Mouse (Mus musculus) heart, embryonic 13.5 days (tissue): ENCODE measurements around the gene Scn8a. TPM values are rescaled to one million over a fixed set of nuclear protein-coding genes. Genes with fewer than 3 reads are reported as not detected.

Experiments used
- ATAC-seq: fragments of 200-750 bp; cut with Nextera tagmentation; 2 replicates; pipeline ENCODE4 v1.8.0; 2017; ENCODE audit warnings: moderate TSS enrichment; ENCODE audit not compliant: insufficient number of reproducible peaks, low FRiP score, low TSS enrichment; ENCODE audit errors: extremely low read depth
- H3K27ac ChIP-seq: fragments of 300-500 bp; sonication (generic); replicated peaks from 2 replicates; pipeline ENCODE4 v1.5.1; 2015; ENCODE audit warnings: moderate library complexity, mild to moderate bottlenecking, inconsistent platforms
- H3K27me3 ChIP-seq: fragments of 300-500 bp; sonication (generic); replicated peaks from 2 replicates; pipeline ENCODE4 v1.6.1; 2015; ENCODE audit warnings: mild to moderate bottlenecking, inconsistent platforms
- H3K36me3 ChIP-seq: fragments of 300-500 bp; sonication (generic); 2 replicates; pipeline ENCODE4 v1.6.1; 2015; ENCODE audit warnings: mild to moderate bottlenecking, inconsistent platforms
- H3K4me1 ChIP-seq: fragments of 300-500 bp; sonication (generic); 2 replicates; pipeline ENCODE4 v1.6.1; 2015; ENCODE audit warnings: inconsistent platforms
- H3K4me2 ChIP-seq: fragments of 300-500 bp; sonication (generic); 2 replicates; pipeline ENCODE4 v1.6.1; 2015; ENCODE audit warnings: inconsistent platforms, mild to moderate bottlenecking, moderate library complexity
- H3K4me3 ChIP-seq: fragments of 300-500 bp; sonication (generic); 2 replicates; pipeline ENCODE4 v1.5.1; 2015; ENCODE audit warnings: moderate library complexity, mild to moderate bottlenecking, inconsistent platforms
- H3K9ac ChIP-seq: fragments of 300-500 bp; sonication (generic); 2 replicates; pipeline ENCODE4 v1.6.1; 2015; ENCODE audit warnings: inconsistent platforms, mild to moderate bottlenecking, moderate library complexity
- H3K9me3 ChIP-seq: fragments of 300-500 bp; sonication (generic); 2 replicates; pipeline ENCODE4 v1.6.1; 2016; ENCODE audit warnings: inconsistent platforms
- WGBS: fragments of 180-500 bp; shearing (Covaris S2); methylation state at CpG from one replicate; pipeline ENCODE4 v1.1.7; 2015; ENCODE audit warnings: mixed read lengths; 5-methylcytosine and 5-hydroxymethylcytosine counted together
- polyA plus RNA-seq: library from polyadenylated mRNA; unstranded; fragments of >200 nt; fragmentation: Nextera tagmentation; extraction: Ambion mirVana; gene quantifications from 2 replicates; pipeline ENCODE4 v1.2.1, GENCODE M21; 2015

The Scn8a gene
- polyA plus RNA-seq, 1 experiment from 2014 or later, result 0.88 TPM

GRCm38 (mm10) chr15:101094979-101095378, 225.3 kb downstream of the Scn8a start:
- Histone ChIP-seq H3K4me3 (no peak overlapping the region), H3K9me3 (no peaks in the 10 kb centered on the region), H3K36me3 (no peaks in the 10 kb centered on the region), H3K4me2 (no peak overlapping the region), H3K9ac (no peak overlapping the region), H3K4me1 (peaks cover 29% of the 10 kb centered on the region), H3K27me3 (peaks cover 57% of the 10 kb centered on the region), H3K27ac (no peak overlapping the region)
- 60% methylated on average over 9 of the region's 9 CpGs for WGBS
- ATAC-seq, result no peak

GRCm38 (mm10) chr15:101095392-101095791, 225.7 kb downstream of the Scn8a start:
- no peak for ATAC-seq
- H3K36me3 ChIP-seq, result no peaks in the 10 kb centered on the region
- H3K9me3 ChIP-seq, result no peaks in the 10 kb centered on the region
- 71% methylated on average over 3 of the region's 3 CpGs for WGBS
- H3K9ac ChIP-seq, result no peak overlapping the region
- H3K4me2 ChIP-seq, result no peak overlapping the region
- H3K4me1 ChIP-seq, result peaks cover 29% of the 10 kb centered on the region
- no peak overlapping the region for H3K4me3 ChIP-seq
- peaks cover 57% of the 10 kb centered on the region for H3K27me3 ChIP-seq
- no peak overlapping the region for H3K27ac ChIP-seq

Other genes starting within 250 kb of the Scn8a start
- 15.3 and 16.0 TPM in 2 replicates for gene Smagp, start 232.9 kb upstream of the Scn8a start, polyA plus RNA-seq
- gene Bin2, start 200.3 kb upstream of the Scn8a start, polyA plus RNA-seq, result 2.9 and 3.2 TPM in 2 replicates
- 1.7 TPM in 2 replicates for gene Cela1, start 181.9 kb upstream of the Scn8a start, polyA plus RNA-seq
- gene Galnt6, start 140.5 kb upstream of the Scn8a start, polyA plus RNA-seq, result 0.09 and 0.13 TPM in 2 replicates
- 1.0 and 1.1 TPM in 2 replicates for gene Slc4a8, start 108.1 kb upstream of the Scn8a start, polyA plus RNA-seq
- gene Gm47841, start 177.5 kb downstream of the Scn8a start, polyA plus RNA-seq, result not detected in 2 replicates
- gene Fignl2, start 208.7 kb downstream of the Scn8a start, polyA plus RNA-seq, result 0.08 and 0.09 TPM in 2 replicates
- gene Ankrd33, start 245.9 kb downstream of the Scn8a start, polyA plus RNA-seq, result not detected in 2 replicates